Mouse (Mus musculus) kidney, postnatal 0 days (tissue): ENCODE data around the gene Wnt4. TPM values are rescaled to one million over a fixed set of nuclear protein-coding genes. Genes with fewer than 3 reads are reported as not detected.

Source experiments
- ATAC-seq: fragments of 200-750 bp; cut with Nextera tagmentation; replicated peaks from 2 replicates; pipeline ENCODE4 v1.8.0; 2017; ENCODE audit warnings: low read depth, moderate number of reproducible peaks, moderate TSS enrichment, moderate library complexity; ENCODE audit not compliant: low FRiP score
- DNase-seq: peaks from one replicate; pipeline ENCODE4 v3.0.0-alpha.2; 2016; ENCODE audit warnings: low spot score
- H3K27ac ChIP-seq: fragments of 300-500 bp; sonication (generic); 2 replicates; pipeline ENCODE4 v1.5.1; 2014; ENCODE audit warnings: mild to moderate bottlenecking
- H3K27me3 ChIP-seq: fragments of 300-500 bp; sonication (generic); 2 replicates; pipeline ENCODE4 v1.6.1; 2014; ENCODE audit warnings: low read length, mixed read lengths; ENCODE audit not compliant: insufficient read depth
- H3K36me3 ChIP-seq: fragments of 300-500 bp; sonication (generic); 2 replicates; pipeline ENCODE4 v1.6.1; 2014; ENCODE audit warnings: low read length, mixed read lengths; ENCODE audit not compliant: insufficient read depth
- H3K4me1 ChIP-seq: fragments of 300-500 bp; sonication (generic); replicated peaks from 2 replicates; pipeline ENCODE4 v1.6.1; 2014; ENCODE audit warnings: antibody characterized with exemption, low read length, mixed read lengths; ENCODE audit not compliant: insufficient read depth
- H3K4me2 ChIP-seq: fragments of 300-500 bp; sonication (generic); 2 replicates; pipeline ENCODE4 v1.6.1; 2014; ENCODE audit warnings: mild to moderate bottlenecking, low read length, moderate library complexity, mixed read lengths
- H3K4me3 ChIP-seq: fragments of 300-500 bp; sonication (generic); replicated peaks from 2 replicates; pipeline ENCODE4 v1.5.1; 2014; ENCODE audit warnings: low read depth, low read length
- H3K9ac ChIP-seq: fragments of 300-500 bp; sonication (generic); 2 replicates; pipeline ENCODE4 v1.6.1; 2014; ENCODE audit warnings: low read depth, low read length
- H3K9me3 ChIP-seq: fragments of 300-500 bp; sonication (generic); replicated peaks from 2 replicates; pipeline ENCODE4 v1.6.1; 2016; ENCODE audit warnings: low read length, inconsistent platforms, mixed read lengths
- CTCF ChIP-seq: IDR thresholded peaks from 2 replicates; pipeline ENCODE4 v1.5.1; 2016; ENCODE audit warnings: antibody characterized with exemption, low read depth, mild to moderate bottlenecking, moderate library complexity
- WGBS: fragments of 180-500 bp; shearing (Covaris S2); extraction: QIAGEN DNeasy Blood & Tissue Kit; methylation state at CpG from one replicate; pipeline ENCODE4 v1.1.7; 2014; 5-methylcytosine and 5-hydroxymethylcytosine counted together
- polyA plus RNA-seq: library from polyadenylated mRNA; unstranded; fragments of >200 nt; fragmentation: Nextera tagmentation; extraction: Ambion mirVana; gene quantifications from 2 replicates; pipeline ENCODE4 v1.2.1, GENCODE M21; 2015

Gene Wnt4
- polyA plus RNA-seq, 1 experiment from 2014 or later: 26.5 TPM

DNA sequence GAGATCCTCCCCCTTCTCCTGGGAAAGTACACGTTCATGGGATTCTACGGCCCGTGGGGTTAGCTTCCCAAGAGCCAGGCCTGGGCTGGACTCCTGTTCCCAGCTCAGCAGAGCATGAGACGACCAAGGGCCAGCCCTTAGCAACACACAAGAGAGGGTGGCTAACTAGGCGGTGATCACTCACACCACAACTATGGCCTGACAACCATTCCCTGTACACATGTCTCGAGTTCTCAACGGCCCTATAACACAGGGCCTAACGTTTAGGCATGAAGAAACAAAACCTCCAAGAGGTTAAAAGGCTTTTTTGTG is 29.2 kb downstream of the Wnt4 start:
- Histone ChIP-seq H3K4me3 (no peak overlapping the region), H3K27me3 (no peaks in the 10 kb centered on the region), H3K4me2 (no peak overlapping the region), H3K9ac (no peak overlapping the region), H3K27ac (peak overlapping the region; percentile 70), H3K36me3 (no peaks in the 10 kb centered on the region), H3K4me1 (peaks cover 29% of the 10 kb centered on the region; the same call in 1 of the 2 replicates), H3K9me3 (no peaks in the 10 kb centered on the region)
- WGBS: 26% methylated on average over 8 of the region's 8 CpGs
- TF ChIP-seq CTCF: no peak
- DNase-seq (no peak), ATAC-seq (no peak; the same call in 1 of the 2 replicates)

- Histone ChIP-seq H3K4me2 (no peak overlapping the region), H3K27ac (peak overlapping the region; percentile 70; the same call in 1 of the 2 replicates), H3K27me3 (no peaks in the 10 kb centered on the region), H3K4me3 (no peak overlapping the region), H3K9me3 (no peaks in the 10 kb centered on the region), H3K36me3 (no peaks in the 10 kb centered on the region), H3K9ac (no peak overlapping the region), H3K4me1 (peaks cover 29% of the 10 kb centered on the region; the same call in 1 of the 2 replicates)
- WGBS: 54% methylated on average over 19 of the region's 19 CpGs
- ATAC-seq (no peak), DNase-seq (peak; percentile 52)
- no peak for TF ChIP-seq CTCF
These were observed 29.9 kb downstream of the Wnt4 start for GRCm38 (mm10) chr4:137306991-137307706.

- TF ChIP-seq CTCF: peak; percentile 84
- no peak for ATAC-seq
- no peaks in the 10 kb centered on the region for H3K36me3 ChIP-seq
These were observed 31.1 kb downstream of the Wnt4 start for GRCm38 (mm10) chr4:137308377-137308776.

GRCm38 (mm10) chr4:137313511-137313910 is 36.2 kb downstream of the Wnt4 start:
- peak; percentile 63 for TF ChIP-seq CTCF
- H3K9me3 ChIP-seq: no peaks in the 10 kb centered on the region
- H3K9ac ChIP-seq: no peak overlapping the region
- no peak overlapping the region for H3K4me2 ChIP-seq
- no peak overlapping the region for H3K27ac ChIP-seq
- ATAC-seq: no peak
- no peaks in the 10 kb centered on the region for H3K4me1 ChIP-seq
- 46% methylated on average over 2 of the region's 2 CpGs for WGBS
- H3K27me3 ChIP-seq: no peaks in the 10 kb centered on the region
- H3K4me3 ChIP-seq: no peak overlapping the region
- 0 out of 2 replicates have a peak, but pooled peaks cover 3% of the 10 kb centered on the region for H3K36me3 ChIP-seq
- DNase-seq: peak; percentile 87

More at GRCm38 (mm10) chr4:137308377-137308776, 31.1 kb downstream of the Wnt4 start:
- DNase-seq: peak; percentile 83
- Histone ChIP-seq H3K4me3 (no peak overlapping the region), H3K4me1 (peaks cover 25% of the 10 kb centered on the region; the same call in 1 of the 2 replicates), H3K27ac (no peak overlapping the region), H3K9me3 (no peaks in the 10 kb centered on the region), H3K9ac (no peak overlapping the region), H3K4me2 (no peak overlapping the region), H3K27me3 (no peaks in the 10 kb centered on the region)
- WGBS: 42% methylated on average over 5 of the region's 5 CpGs

DNA sequence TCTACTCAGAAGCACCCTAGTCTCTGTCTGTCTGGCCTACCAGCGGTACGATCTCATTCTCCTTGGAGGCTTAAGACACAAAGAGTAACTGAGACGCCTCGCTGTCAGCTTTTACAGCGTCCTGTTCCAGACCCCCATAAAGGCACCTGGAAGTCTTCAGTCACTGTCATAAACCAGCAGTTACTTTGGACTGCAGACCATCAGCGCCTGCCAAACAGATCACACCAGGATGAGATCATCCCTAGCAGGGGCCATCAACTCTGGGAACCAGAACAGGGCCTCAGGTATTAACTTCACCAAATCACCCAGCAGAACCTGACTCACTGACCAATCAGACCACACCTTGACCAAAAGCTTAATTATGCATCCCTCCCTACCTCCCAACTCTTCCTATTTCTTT is 37.3 kb downstream of the Wnt4 start:
- Histone ChIP-seq H3K27ac (no peak overlapping the region), H3K9me3 (no peaks in the 10 kb centered on the region)
- WGBS: 20% methylated on average over 6 of the region's 6 CpGs

DNA sequence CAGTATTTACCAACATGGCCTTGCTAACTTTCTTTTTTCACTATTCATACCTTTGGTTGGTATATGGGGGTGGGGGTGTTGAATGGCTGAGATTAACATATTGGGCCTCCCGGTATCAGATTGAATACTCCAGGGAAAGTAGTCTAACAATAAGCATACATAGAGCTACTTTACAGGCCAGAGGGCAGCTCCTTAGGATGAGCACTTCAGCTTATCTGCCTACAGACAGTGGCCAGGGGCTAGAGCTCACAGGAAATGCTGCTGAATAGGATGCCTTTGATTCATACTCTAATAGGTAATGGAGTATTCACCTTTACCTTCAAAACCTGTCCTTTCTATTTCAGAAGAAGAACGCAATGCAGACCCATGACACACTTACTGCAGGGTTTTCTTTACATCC is 37.8 kb downstream of the Wnt4 start:
- H3K4me1 ChIP-seq: no peaks in the 10 kb centered on the region
- H3K27me3 ChIP-seq: no peaks in the 10 kb centered on the region
- 0 out of 2 replicates have a peak, but pooled peaks cover 7% of the 10 kb centered on the region for H3K36me3 ChIP-seq
- 75% methylated on average over 2 of the region's 2 CpGs for WGBS
- H3K4me3 ChIP-seq: no peak overlapping the region
- H3K4me2 ChIP-seq: no peak overlapping the region
- H3K9me3 ChIP-seq: no peaks in the 10 kb centered on the region
- no peak for TF ChIP-seq CTCF
- H3K9ac ChIP-seq: no peak overlapping the region
- DNase-seq (no peak), ATAC-seq (no peak)
- H3K27ac ChIP-seq: no peak overlapping the region

More for the DNA sequence above, 37.3 kb downstream of the Wnt4 start:
- no peaks in the 10 kb centered on the region for H3K4me1 ChIP-seq
- no peak for DNase-seq
- 0 out of 2 replicates have a peak, but pooled peaks cover 7% of the 10 kb centered on the region for H3K36me3 ChIP-seq
- no peaks in the 10 kb centered on the region for H3K27me3 ChIP-seq
- 0 out of 2 replicates have a peak, but pooled peaks have one; percentile 21 for ATAC-seq
- no peak for TF ChIP-seq CTCF
- no peak overlapping the region for H3K4me3 ChIP-seq
- no peak overlapping the region for H3K9ac ChIP-seq
- no peak overlapping the region for H3K4me2 ChIP-seq
